Mouse (Mus musculus): ENCODE measurements at regions not wholly inside any gene's neighbourhood (a gene's known extent, or its start where the extent isn't known, plus 50 kb on each side); places are given as distances from the start of the nearest gene placed in this dataset.

GRCm38 (mm10) chr8:126723259-126724122, 129.7 kb upstream of the Irf2bp2 start:
- no peaks in the 10 kb centered on the region for H3K36me3 ChIP-seq
- no peak overlapping the region for H3K4me3 ChIP-seq
- no peak overlapping the region for H3K4me2 ChIP-seq (replicated peaks)
- no peak overlapping the region for H3K27ac ChIP-seq (replicated peaks)
- H3K4me1 ChIP-seq, result no peaks in the 10 kb centered on the region
- H3K9ac ChIP-seq (replicated peaks), result no peak overlapping the region
- 86% methylated on average over 9 of the region's 9 CpGs for WGBS
- H3K9me3 ChIP-seq, result no peaks in the 10 kb centered on the region
- no peak for ATAC-seq (ENCODE audit: low FRiP score, low read depth)
- no peaks in the 10 kb centered on the region for H3K27me3 ChIP-seq

- no peaks in the 10 kb centered on the region for H3K9me3 ChIP-seq
- ATAC-seq (ENCODE audit: low FRiP score, low read depth), result no peak
- H3K4me2 ChIP-seq (replicated peaks), result no peak overlapping the region
- no peak overlapping the region for H3K27ac ChIP-seq (replicated peaks)
- H3K36me3 ChIP-seq, result no peaks in the 10 kb centered on the region
- no peaks in the 10 kb centered on the region for H3K4me1 ChIP-seq
- H3K27me3 ChIP-seq, result no peaks in the 10 kb centered on the region
- no peak overlapping the region for H3K4me3 ChIP-seq
- H3K9ac ChIP-seq (replicated peaks), result no peak overlapping the region
- 75% methylated on average over 10 of the region's 10 CpGs for WGBS
Measured at GRCm38 (mm10) chr8:126721621-126722020, 127.8 kb upstream of the Irf2bp2 start.

GRCm38 (mm10) chr8:126720473-126721145, 126.8 kb upstream of the Irf2bp2 start:
- Histone ChIP-seq H3K27ac (replicated peaks) (no peak overlapping the region), H3K4me2 (replicated peaks) (no peak overlapping the region), H3K9ac (replicated peaks) (no peak overlapping the region), H3K36me3 (no peaks in the 10 kb centered on the region), H3K4me3 (no peak overlapping the region), H3K4me1 (no peaks in the 10 kb centered on the region), H3K9me3 (no peaks in the 10 kb centered on the region), H3K27me3 (no peaks in the 10 kb centered on the region)
- no peak for ATAC-seq (ENCODE audit: low FRiP score, low read depth)
- 90% methylated on average over 4 of the region's 4 CpGs for WGBS

GRCm38 (mm10) chr8:126719748-126720147, 126.0 kb upstream of the Irf2bp2 start:
- no peaks in the 10 kb centered on the region for H3K27me3 ChIP-seq
- no peaks in the 10 kb centered on the region for H3K4me1 ChIP-seq
- no peak for ATAC-seq (ENCODE audit: low FRiP score, low read depth)
- H3K9me3 ChIP-seq, result no peaks in the 10 kb centered on the region
- H3K27ac ChIP-seq (replicated peaks), result no peak overlapping the region
- H3K36me3 ChIP-seq, result no peaks in the 10 kb centered on the region
- no peak overlapping the region for H3K9ac ChIP-seq (replicated peaks)
- no peak overlapping the region for H3K4me3 ChIP-seq
- WGBS, result 76% methylated on average over 2 of the region's 2 CpGs
- no peak overlapping the region for H3K4me2 ChIP-seq (replicated peaks)

DNA sequence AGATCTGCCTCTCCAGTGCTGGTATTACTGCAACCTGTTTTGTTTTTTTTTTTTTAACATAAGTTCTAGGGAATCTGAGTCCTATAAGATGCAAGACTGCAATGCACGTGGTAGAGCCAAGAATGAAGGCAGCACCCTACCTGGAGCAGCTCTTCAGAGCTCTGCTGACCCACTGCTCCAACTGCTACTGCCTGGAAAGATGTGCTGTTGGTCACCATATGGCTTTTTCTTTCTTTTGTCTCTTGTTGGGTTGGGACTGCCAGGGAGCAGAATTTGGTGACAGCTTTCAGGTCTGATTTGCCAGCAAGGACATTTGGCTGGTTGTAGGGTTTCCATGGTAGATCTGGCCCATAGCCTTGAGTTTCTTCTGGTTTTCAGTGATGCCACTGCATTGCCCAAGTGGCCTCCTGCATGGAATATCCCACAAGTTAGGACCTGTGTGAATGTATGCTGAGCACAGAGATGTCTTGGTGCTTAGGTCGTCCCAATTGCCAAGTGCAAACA, 123.9 kb upstream of the Irf2bp2 start:
- 86% methylated on average over 2 of the region's 2 CpGs for WGBS
- Histone ChIP-seq H3K36me3 (no peaks in the 10 kb centered on the region), H3K9me3 (no peaks in the 10 kb centered on the region), H3K4me3 (no peak overlapping the region), H3K27me3 (no peaks in the 10 kb centered on the region), H3K4me1 (peaks cover 6% of the 10 kb centered on the region; the same call in 1 of the 2 replicates), H3K9ac (replicated peaks) (no peak overlapping the region), H3K27ac (replicated peaks) (no peak overlapping the region), H3K4me2 (replicated peaks) (no peak overlapping the region)
- ATAC-seq (ENCODE audit: low FRiP score, low read depth), result no peak

GRCm38 (mm10) chr8:126715666-126716065, 121.9 kb upstream of the Irf2bp2 start:
- Histone ChIP-seq H3K9ac (replicated peaks) (no peak overlapping the region), H3K4me3 (no peak overlapping the region), H3K36me3 (no peaks in the 10 kb centered on the region), H3K4me2 (replicated peaks) (no peak overlapping the region), H3K9me3 (no peaks in the 10 kb centered on the region), H3K27me3 (no peaks in the 10 kb centered on the region), H3K27ac (replicated peaks) (no peak overlapping the region), H3K4me1 (peaks cover 7% of the 10 kb centered on the region; the same call in 1 of the 2 replicates)
- ATAC-seq (ENCODE audit: low FRiP score, low read depth), result no peak
- 97% methylated on average over 1 of the region's 1 CpGs for WGBS

DNA sequence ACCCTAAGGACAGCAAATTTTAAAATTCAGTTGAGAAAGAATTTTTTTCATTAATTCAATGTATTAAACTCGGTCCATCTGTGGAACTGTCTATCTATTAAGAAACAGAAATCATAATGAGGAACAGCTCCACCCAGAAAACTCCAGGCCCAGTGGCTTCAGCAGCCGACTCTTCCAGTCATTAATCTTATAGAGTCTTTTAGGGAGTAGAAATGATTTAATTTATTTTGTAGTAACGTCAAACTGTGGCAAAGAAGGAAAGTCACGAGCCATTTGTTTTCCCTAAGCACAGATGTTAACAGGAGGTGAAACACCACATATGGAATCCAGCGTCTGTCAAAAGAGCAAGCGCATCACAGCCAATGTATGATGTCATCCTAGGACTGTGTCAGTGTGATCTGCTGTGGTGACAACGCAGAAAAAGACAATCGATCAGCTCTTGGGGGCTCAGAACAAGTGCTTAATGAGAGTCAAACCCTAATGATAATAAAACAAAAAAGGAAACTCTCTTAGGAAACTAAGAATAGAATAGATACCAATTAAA, 119.9 kb upstream of the Irf2bp2 start:
- no peak overlapping the region for H3K27ac ChIP-seq (replicated peaks)
- peaks cover 7% of the 10 kb centered on the region; the same call in 1 of the 2 replicates for H3K4me1 ChIP-seq
- no peak for ATAC-seq (ENCODE audit: low FRiP score, low read depth)
- no peaks in the 10 kb centered on the region for H3K36me3 ChIP-seq
- no peak overlapping the region for H3K4me3 ChIP-seq
- no peaks in the 10 kb centered on the region for H3K9me3 ChIP-seq
- no peak overlapping the region for H3K4me2 ChIP-seq (replicated peaks)
- no peak overlapping the region for H3K9ac ChIP-seq (replicated peaks)
- H3K27me3 ChIP-seq, result no peaks in the 10 kb centered on the region
- 54% methylated on average over 8 of the region's 8 CpGs for WGBS

DNA sequence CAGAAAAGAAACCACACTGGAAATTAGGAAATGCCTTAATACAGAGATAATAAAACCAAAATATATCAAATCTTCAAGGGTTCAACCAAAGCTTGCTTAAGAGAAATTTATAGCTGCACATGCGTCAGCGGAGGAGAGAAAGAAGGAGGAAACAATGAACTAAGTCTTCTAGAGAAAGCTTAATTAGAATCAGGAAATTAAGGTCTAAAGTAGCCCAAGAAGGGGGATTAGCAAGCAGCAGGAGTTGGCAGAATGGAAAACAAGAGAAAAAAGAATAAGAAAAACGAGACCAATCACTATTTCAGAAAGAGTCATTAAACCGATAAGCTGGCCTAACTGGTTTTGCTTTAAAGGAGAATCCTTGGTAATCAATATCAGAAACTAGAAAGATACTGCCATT, 119.4 kb upstream of the Irf2bp2 start:
- no peaks in the 10 kb centered on the region for H3K9me3 ChIP-seq
- H3K4me2 ChIP-seq (replicated peaks), result no peak overlapping the region
- H3K4me1 ChIP-seq, result peaks cover 7% of the 10 kb centered on the region; the same call in 1 of the 2 replicates
- no peak overlapping the region for H3K9ac ChIP-seq (replicated peaks)
- WGBS, result 18% methylated on average over 4 of the region's 4 CpGs
- no peak overlapping the region for H3K4me3 ChIP-seq
- no peak for ATAC-seq (ENCODE audit: low FRiP score, low read depth)
- H3K36me3 ChIP-seq, result no peaks in the 10 kb centered on the region
- no peak overlapping the region for H3K27ac ChIP-seq (replicated peaks)
- no peaks in the 10 kb centered on the region for H3K27me3 ChIP-seq

DNA sequence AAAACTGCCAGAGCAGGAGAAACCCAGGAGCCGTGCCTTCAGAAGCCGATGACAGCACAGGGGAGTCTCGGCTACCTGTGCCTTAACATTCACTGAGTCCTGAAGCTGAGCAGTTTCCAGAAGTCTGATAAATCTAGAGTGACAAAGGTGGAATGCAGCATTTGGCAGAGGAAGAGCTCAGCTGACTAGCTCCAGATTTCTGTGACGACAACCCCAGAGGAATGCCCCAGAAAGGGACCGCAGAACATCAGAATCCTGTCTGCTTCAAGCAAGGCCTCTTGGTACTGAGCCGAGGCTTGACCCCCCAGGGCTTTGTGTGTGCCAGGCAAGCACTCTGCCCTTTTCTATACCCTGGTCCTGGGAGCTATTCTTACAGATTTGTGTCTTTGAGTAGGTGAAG, 119.0 kb upstream of the Irf2bp2 start:
- Histone ChIP-seq H3K27ac (replicated peaks) (no peak overlapping the region), H3K4me1 (peaks cover 11% of the 10 kb centered on the region; the same call in 1 of the 2 replicates), H3K9ac (replicated peaks) (no peak overlapping the region), H3K4me2 (replicated peaks) (no peak overlapping the region), H3K36me3 (no peaks in the 10 kb centered on the region), H3K9me3 (no peaks in the 10 kb centered on the region), H3K4me3 (no peak overlapping the region), H3K27me3 (no peaks in the 10 kb centered on the region)
- ATAC-seq (ENCODE audit: low FRiP score, low read depth), result no peak
- 56% methylated on average over 6 of the region's 6 CpGs for WGBS

- Histone ChIP-seq H3K36me3 (no peaks in the 10 kb centered on the region), H3K9me3 (no peaks in the 10 kb centered on the region), H3K4me1 (peaks cover 15% of the 10 kb centered on the region; the same call in 1 of the 2 replicates), H3K4me3 (no peak overlapping the region), H3K9ac (replicated peaks) (no peak overlapping the region), H3K27ac (replicated peaks) (no peak overlapping the region), H3K27me3 (no peaks in the 10 kb centered on the region), H3K4me2 (replicated peaks) (no peak overlapping the region)
- 70% methylated on average over 2 of the region's 2 CpGs for WGBS
- no peak for ATAC-seq (ENCODE audit: low FRiP score, low read depth)
Measured at GRCm38 (mm10) chr8:126708956-126709355, 115.2 kb upstream of the Irf2bp2 start.

DNA sequence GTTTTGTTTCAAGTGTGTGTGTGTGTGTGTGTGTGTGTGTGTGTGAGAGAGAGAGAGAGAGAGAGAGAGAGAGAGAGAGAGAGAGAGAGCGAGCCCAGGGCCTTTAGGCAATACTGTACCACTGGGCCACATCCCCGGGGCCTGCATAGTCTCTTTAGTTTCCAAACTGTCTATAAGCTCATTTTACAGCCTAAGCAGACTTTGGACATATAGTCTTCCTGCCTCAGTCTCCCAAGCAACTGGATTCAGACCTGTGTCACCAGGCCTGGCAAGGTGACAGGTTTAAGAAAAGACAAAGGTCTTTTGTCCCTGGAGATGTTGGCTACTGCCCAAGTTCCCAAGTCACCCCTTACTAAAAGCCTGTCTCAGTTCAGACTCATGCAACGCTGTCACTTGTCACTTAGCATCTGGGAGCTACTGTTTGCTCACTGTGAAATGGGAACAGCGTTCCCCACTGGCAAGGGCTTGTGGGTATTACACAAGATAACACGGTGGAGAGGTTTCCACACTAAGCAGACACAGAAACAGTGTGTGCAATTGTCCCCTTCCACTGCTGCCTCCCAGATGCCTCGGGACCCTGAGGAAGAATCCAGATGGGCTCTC, 113.6 kb upstream of the Irf2bp2 start:
- no peaks in the 10 kb centered on the region for H3K36me3 ChIP-seq
- H3K9me3 ChIP-seq, result no peaks in the 10 kb centered on the region
- H3K27ac ChIP-seq (replicated peaks), result no peak overlapping the region
- no peak overlapping the region for H3K9ac ChIP-seq (replicated peaks)
- 76% methylated on average over 6 of the region's 6 CpGs for WGBS
- H3K4me1 ChIP-seq, result peaks cover 8% of the 10 kb centered on the region; the same call in 1 of the 2 replicates
- no peak overlapping the region for H3K4me3 ChIP-seq
- ATAC-seq (ENCODE audit: low FRiP score, low read depth), result no peak
- no peaks in the 10 kb centered on the region; the same call in 1 of the 2 replicates for H3K27me3 ChIP-seq
- no peak overlapping the region for H3K4me2 ChIP-seq (replicated peaks)
